In genomic region chr10:63047751-63048150, GRCm38 (mm10) we compare ENCODE assay signal across 26 mouse cellular contexts. TPM values are rescaled to one million over a fixed set of nuclear protein-coding genes. Genes with fewer than 3 reads are reported as not detected.
"Had no signal": no experiment of that assay in that cellular context is flagged by ENCODE, and none has a peak within 500 bp of the region (broad histone marks: within the 10 kb centered on the region; RNA-seq: fewer than 3 reads in every experiment).

No protein-coding gene starts in this region.

- H3K27me3 ChIP-seq: liver, embryonic 13.5 days; midbrain, embryonic 13.5 days; neural tube, embryonic 13.5 days; stomach, embryonic 15.5 days had no signal

- ATAC-seq: midbrain, embryonic 13.5 days; midbrain, embryonic 16.5 days had no signal

- H3K4me1 ChIP-seq: liver, embryonic 13.5 days; midbrain, embryonic 10.5 days; midbrain, embryonic 13.5 days; neural tube, embryonic 13.5 days; stomach, embryonic 15.5 days had no signal

- H3K9me3 ChIP-seq: liver, embryonic 13.5 days; megakaryocyte, embryonic 14.5 days; midbrain, embryonic 10.5 days; midbrain, embryonic 13.5 days; neural tube, embryonic 13.5 days; stomach, embryonic 15.5 days had no signal

- H3K4me2 ChIP-seq: liver, embryonic 13.5 days; midbrain, embryonic 13.5 days; neural tube, embryonic 13.5 days; stomach, embryonic 15.5 days had no signal

- H3K4me3 ChIP-seq: layer of hippocampus, adult 2 months; liver, embryonic 13.5 days; megakaryocyte, embryonic 14.5 days; midbrain, embryonic 10.5 days; midbrain, embryonic 13.5 days; myocyte; neural tube, embryonic 13.5 days; stomach, embryonic 15.5 days had no signal

- DNase-seq: kidney, adult 18-20 months; kidney, adult 9 months; kidney, postnatal 25 days; layer of hippocampus, adult 9-11 months; liver, embryonic 13.5 days; lung, adult 2 months; lung, postnatal 14 days; retina, postnatal 1 day; right cerebral cortex, postnatal 25 days; thymus, postnatal 4 days had no signal

- H3K27ac ChIP-seq: layer of hippocampus, adult 2 months; liver, embryonic 13.5 days; macrophage; midbrain, embryonic 10.5 days; midbrain, embryonic 13.5 days; neural tube, embryonic 13.5 days; stomach, embryonic 15.5 days had no signal

- H3K36me3 ChIP-seq: liver, embryonic 13.5 days; midbrain, embryonic 10.5 days; midbrain, embryonic 13.5 days; neural tube, embryonic 13.5 days; stomach, embryonic 15.5 days had no signal

- H3K9ac ChIP-seq: liver, embryonic 13.5 days; midbrain, embryonic 13.5 days; neural tube, embryonic 13.5 days; stomach, embryonic 15.5 days had no signal

RNA-seq across cellular contexts. Expression of gene Pbld1, which starts 12.2 kb away (rescaled TPM):
- polyA plus RNA-seq: macrophage had no signal

RNA-seq across cellular contexts. Expression of gene Pbld2, which starts 23.6 kb away (rescaled TPM):
- total RNA-seq: monocyte, adult 5-6 weeks had no signal

RNA-seq across cellular contexts. Expression of gene Atoh7, which starts 51.7 kb away (rescaled TPM):
- total RNA-seq: liver, adult 2 months; monocyte, adult 5-6 weeks; neutrophil, adult 5-6 weeks had no signal
- polyA plus RNA-seq: kidney, embryonic 16.5 days; large intestine, adult 2 months; liver, adult 2 months; liver, embryonic 13.5 days; liver, embryonic 16.5 days; lung, adult 2 months; lung, embryonic 16.5 days; macrophage; myocyte had no signal
